Mouse (Mus musculus): ENCODE measurements around the gene Gm8764. TPM values are rescaled to one million over a fixed set of nuclear protein-coding genes. Genes with fewer than 3 reads are reported as not detected.
"Not testable (repeated sequence)": the region's sequence is repeated elsewhere in the genome, so short reads cannot be mapped to it uniquely, and the experiment has no call there.

Gene Gm8764
- polyA plus RNA-seq (2016; fragmentation: Nextera tagmentation; extraction: Ambion mirVana), result not detected in 2 replicates

DNA sequence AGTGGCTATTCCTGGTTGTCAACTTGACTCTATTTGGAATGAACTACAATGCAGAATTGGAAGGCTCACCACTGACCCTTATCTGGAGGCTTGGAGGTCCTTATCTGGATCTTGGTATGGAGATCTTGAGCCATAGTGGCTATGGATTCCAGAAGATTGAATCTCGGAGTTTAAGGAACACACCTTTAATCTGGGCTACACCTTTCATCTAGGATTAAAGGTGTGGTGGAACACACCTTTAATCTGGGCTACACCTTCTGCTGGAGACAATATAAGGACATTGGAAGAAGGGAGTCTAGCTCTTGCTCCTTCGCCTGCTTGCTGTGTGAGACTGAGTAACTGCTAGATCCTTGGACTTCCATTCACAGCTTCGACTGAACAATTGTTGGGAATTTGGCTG is at the start of gene Gm8764:
Gm8764 (plus strand) TSS at position 301 of the 400 bp plus-strand sequence.
- not testable (repeated sequence) for H3K36me3 ChIP-seq, ATAC-seq
- WGBS (ENCODE audit: insufficient replicate concordance), result no CpG with 5 or more reads among the region's 3 CpGs

DNA sequence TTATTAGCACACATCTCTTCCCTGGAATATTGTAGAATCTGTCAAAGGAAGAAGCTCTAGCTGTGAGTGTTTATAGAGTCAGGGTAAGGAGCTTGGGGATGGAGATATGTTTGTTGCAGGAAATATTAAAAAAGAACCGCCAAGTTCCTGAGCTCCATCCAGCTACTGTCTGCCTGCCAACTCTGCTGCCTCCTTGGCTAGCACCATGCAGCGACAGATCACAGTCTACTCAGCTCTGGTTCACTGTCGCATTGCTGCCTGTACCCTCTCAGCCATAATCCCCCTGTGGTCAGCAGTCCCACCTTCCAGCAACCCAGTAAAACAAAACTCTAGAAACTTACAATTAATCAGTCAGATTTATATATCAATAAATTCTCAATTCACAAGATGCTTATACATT is 49.8 kb upstream of the Gm8764 start:
- Histone ChIP-seq H3K36me3 (no peaks in the 10 kb centered on the region), H3K4me2 (no peak overlapping the region), H3K4me1 (no peaks in the 10 kb centered on the region), H3K27me3 (replicated peaks) (no peaks in the 10 kb centered on the region), H3K9ac (no peak overlapping the region), H3K9me3 (replicated peaks) (no peaks in the 10 kb centered on the region), H3K27ac (no peak overlapping the region), H3K4me3 (no peak overlapping the region)
- 61% methylated on average over 3 of the region's 3 CpGs for WGBS (ENCODE audit: insufficient replicate concordance)
- no peak for ATAC-seq

More for the DNA sequence above, at the start of gene Gm8764:
- not testable (repeated sequence) for H3K27ac ChIP-seq; H3K4me1 ChIP-seq; H3K27me3 ChIP-seq (replicated peaks); H3K9ac ChIP-seq; H3K9me3 ChIP-seq (replicated peaks); H3K4me3 ChIP-seq; H3K4me2 ChIP-seq

DNA sequence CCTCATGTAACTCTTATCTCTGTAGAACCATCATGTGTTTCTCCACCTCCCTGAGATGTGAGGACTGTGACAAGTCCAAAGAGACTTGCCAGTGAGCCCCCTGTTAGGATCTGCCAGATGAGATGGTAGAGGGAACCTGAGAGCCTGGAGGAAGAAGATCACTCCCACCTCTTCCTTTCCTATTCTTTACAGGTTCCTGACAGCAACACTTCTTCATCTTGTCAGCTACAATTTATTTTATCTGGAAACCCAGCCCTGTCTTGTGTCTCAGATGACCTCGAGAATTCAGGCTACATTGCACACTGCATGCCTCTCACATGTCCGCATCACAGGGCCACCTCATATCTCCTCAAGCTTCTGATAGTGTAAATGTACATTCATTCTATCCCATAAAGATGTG is 41.5 kb upstream of the Gm8764 start:
- 43% methylated on average over 2 of the region's 2 CpGs for WGBS (ENCODE audit: insufficient replicate concordance)
- H3K36me3 ChIP-seq, result no peaks in the 10 kb centered on the region
- H3K9ac ChIP-seq, result no peak overlapping the region
- H3K4me1 ChIP-seq, result no peaks in the 10 kb centered on the region
- H3K4me2 ChIP-seq, result no peak overlapping the region
- H3K27me3 ChIP-seq (replicated peaks), result no peaks in the 10 kb centered on the region
- H3K4me3 ChIP-seq, result no peak overlapping the region
- H3K27ac ChIP-seq, result no peak overlapping the region
- no peaks in the 10 kb centered on the region for H3K9me3 ChIP-seq (replicated peaks)
- no peak for ATAC-seq

DNA sequence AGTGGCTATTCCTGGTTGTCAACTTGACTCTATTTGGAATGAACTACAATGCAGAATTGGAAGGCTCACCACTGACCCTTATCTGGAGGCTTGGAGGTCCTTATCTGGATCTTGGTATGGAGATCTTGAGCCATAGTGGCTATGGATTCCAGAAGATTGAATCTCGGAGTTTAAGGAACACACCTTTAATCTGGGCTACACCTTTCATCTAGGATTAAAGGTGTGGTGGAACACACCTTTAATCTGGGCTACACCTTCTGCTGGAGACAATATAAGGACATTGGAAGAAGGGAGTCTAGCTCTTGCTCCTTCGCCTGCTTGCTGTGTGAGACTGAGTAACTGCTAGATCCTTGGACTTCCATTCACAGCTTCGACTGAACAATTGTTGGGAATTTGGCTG is 17.1 kb upstream of the Gm8764 start, which contains the start of gene Gm21293:
Gm21293 (plus strand) TSS at position 301 of the 400 bp plus-strand sequence.
- H3K9me3 ChIP-seq (replicated peaks); H3K27ac ChIP-seq; H3K27me3 ChIP-seq (replicated peaks); H3K4me2 ChIP-seq; H3K36me3 ChIP-seq; H3K4me3 ChIP-seq; H3K4me1 ChIP-seq; H3K9ac ChIP-seq; ATAC-seq: not testable (repeated sequence)
- no CpG with 5 or more reads among the region's 3 CpGs for WGBS (ENCODE audit: insufficient replicate concordance)

DNA sequence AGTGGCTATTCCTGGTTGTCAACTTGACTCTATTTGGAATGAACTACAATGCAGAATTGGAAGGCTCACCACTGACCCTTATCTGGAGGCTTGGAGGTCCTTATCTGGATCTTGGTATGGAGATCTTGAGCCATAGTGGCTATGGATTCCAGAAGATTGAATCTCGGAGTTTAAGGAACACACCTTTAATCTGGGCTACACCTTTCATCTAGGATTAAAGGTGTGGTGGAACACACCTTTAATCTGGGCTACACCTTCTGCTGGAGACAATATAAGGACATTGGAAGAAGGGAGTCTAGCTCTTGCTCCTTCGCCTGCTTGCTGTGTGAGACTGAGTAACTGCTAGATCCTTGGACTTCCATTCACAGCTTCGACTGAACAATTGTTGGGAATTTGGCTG is 8.6 kb upstream of the Gm8764 start, which contains the start of gene Gm6763:
Gm6763 (plus strand) TSS at position 301 of the 400 bp plus-strand sequence.
- H3K4me1 ChIP-seq, ATAC-seq: not testable (repeated sequence)
- WGBS (ENCODE audit: insufficient replicate concordance), result no CpG with 5 or more reads among the region's 3 CpGs

DNA sequence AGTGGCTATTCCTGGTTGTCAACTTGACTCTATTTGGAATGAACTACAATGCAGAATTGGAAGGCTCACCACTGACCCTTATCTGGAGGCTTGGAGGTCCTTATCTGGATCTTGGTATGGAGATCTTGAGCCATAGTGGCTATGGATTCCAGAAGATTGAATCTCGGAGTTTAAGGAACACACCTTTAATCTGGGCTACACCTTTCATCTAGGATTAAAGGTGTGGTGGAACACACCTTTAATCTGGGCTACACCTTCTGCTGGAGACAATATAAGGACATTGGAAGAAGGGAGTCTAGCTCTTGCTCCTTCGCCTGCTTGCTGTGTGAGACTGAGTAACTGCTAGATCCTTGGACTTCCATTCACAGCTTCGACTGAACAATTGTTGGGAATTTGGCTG is 8.4 kb downstream of the Gm8764 start, which contains the start of gene Gm21304:
Gm21304 (plus strand) TSS at position 301 of the 400 bp plus-strand sequence.
- not testable (repeated sequence) for H3K9ac ChIP-seq; H3K9me3 ChIP-seq (replicated peaks); H3K27me3 ChIP-seq (replicated peaks); ATAC-seq; H3K4me2 ChIP-seq; H3K4me3 ChIP-seq; H3K4me1 ChIP-seq; H3K36me3 ChIP-seq; H3K27ac ChIP-seq
- WGBS (ENCODE audit: insufficient replicate concordance), result no CpG with 5 or more reads among the region's 3 CpGs

More for the DNA sequence above, 8.6 kb upstream of the Gm8764 start, which contains the start of gene Gm6763:
- H3K9ac ChIP-seq; H3K36me3 ChIP-seq; H3K4me2 ChIP-seq; H3K9me3 ChIP-seq (replicated peaks); H3K4me3 ChIP-seq; H3K27me3 ChIP-seq (replicated peaks); H3K27ac ChIP-seq: not testable (repeated sequence)

DNA sequence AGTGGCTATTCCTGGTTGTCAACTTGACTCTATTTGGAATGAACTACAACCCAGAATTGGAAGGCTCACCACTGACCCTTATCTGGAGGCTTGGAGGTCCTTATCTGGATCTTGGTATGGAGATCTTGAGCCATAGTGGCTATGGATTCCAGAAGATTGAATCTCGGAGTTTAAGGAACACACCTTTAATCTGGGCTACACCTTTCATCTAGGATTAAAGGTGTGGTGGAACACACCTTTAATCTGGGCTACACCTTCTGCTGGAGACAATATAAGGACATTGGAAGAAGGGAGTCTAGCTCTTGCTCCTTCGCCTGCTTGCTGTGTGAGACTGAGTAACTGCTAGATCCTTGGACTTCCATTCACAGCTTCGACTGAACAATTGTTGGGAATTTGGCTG is 16.9 kb downstream of the Gm8764 start, which contains the start of gene Gm21312:
Gm21312 (plus strand) TSS at position 301 of the 400 bp plus-strand sequence.
- not testable (repeated sequence) for H3K4me2 ChIP-seq; H3K36me3 ChIP-seq; H3K4me1 ChIP-seq; H3K27me3 ChIP-seq (replicated peaks); H3K27ac ChIP-seq; H3K9ac ChIP-seq; H3K9me3 ChIP-seq (replicated peaks); H3K4me3 ChIP-seq; ATAC-seq
- no CpG with 5 or more reads among the region's 3 CpGs for WGBS (ENCODE audit: insufficient replicate concordance)

DNA sequence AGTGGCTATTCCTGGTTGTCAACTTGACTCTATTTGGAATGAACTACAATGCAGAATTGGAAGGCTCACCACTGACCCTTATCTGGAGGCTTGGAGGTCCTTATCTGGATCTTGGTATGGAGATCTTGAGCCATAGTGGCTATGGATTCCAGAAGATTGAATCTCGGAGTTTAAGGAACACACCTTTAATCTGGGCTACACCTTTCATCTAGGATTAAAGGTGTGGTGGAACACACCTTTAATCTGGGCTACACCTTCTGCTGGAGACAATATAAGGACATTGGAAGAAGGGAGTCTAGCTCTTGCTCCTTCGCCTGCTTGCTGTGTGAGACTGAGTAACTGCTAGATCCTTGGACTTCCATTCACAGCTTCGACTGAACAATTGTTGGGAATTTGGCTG is 25.4 kb downstream of the Gm8764 start, which contains the start of gene Gm20765:
Gm20765 (plus strand) TSS at position 301 of the 400 bp plus-strand sequence.
- H3K4me3 ChIP-seq; H3K9ac ChIP-seq; H3K4me2 ChIP-seq; H3K36me3 ChIP-seq; H3K9me3 ChIP-seq (replicated peaks); H3K27me3 ChIP-seq (replicated peaks); H3K4me1 ChIP-seq; H3K27ac ChIP-seq; ATAC-seq: not testable (repeated sequence)
- WGBS (ENCODE audit: insufficient replicate concordance), result no CpG with 5 or more reads among the region's 3 CpGs

DNA sequence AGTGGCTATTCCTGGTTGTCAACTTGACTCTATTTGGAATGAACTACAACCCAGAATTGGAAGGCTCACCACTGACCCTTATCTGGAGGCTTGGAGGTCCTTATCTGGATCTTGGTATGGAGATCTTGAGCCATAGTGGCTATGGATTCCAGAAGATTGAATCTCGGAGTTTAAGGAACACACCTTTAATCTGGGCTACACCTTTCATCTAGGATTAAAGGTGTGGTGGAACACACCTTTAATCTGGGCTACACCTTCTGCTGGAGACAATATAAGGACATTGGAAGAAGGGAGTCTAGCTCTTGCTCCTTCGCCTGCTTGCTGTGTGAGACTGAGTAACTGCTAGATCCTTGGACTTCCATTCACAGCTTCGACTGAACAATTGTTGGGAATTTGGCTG is 33.9 kb downstream of the Gm8764 start, which contains the start of gene Gm4340:
Gm4340 (plus strand) TSS at position 301 of the 400 bp plus-strand sequence.
- WGBS (ENCODE audit: insufficient replicate concordance), result no CpG with 5 or more reads among the region's 3 CpGs

DNA sequence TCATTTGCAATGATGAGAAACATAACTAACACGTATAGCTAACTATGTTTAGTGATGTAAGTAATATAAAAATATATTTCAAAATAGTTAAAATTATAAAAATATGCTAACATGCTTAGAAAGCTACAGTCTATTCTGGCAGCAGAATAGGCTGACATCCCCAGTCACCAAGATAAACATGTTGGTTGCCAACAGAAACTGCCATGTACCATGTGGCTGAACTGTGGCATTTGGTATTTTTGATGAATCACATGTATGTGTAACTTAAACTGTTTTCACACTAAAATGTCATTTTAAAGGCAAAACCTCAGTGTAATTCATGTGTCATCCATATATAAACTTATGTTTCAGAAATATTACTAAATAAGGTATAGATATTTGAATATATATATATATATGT is 49.8 kb downstream of the Gm8764 start:
- no peak overlapping the region for H3K9ac ChIP-seq
- no peak overlapping the region for H3K27ac ChIP-seq
- H3K27me3 ChIP-seq (replicated peaks), result no peaks in the 10 kb centered on the region
- H3K9me3 ChIP-seq (replicated peaks), result no peaks in the 10 kb centered on the region
- no peaks in the 10 kb centered on the region for H3K4me1 ChIP-seq
- no peaks in the 10 kb centered on the region for H3K36me3 ChIP-seq
- ATAC-seq, result no peak
- H3K4me2 ChIP-seq, result no peak overlapping the region
- 55% methylated on average over 1 of the region's 1 CpGs for WGBS (ENCODE audit: insufficient replicate concordance)
- H3K4me3 ChIP-seq, result no peak overlapping the region

More for the DNA sequence above, 33.9 kb downstream of the Gm8764 start, which contains the start of gene Gm4340:
- not testable (repeated sequence) for H3K9ac ChIP-seq; H3K27ac ChIP-seq; H3K4me2 ChIP-seq; H3K36me3 ChIP-seq; H3K4me1 ChIP-seq; ATAC-seq; H3K4me3 ChIP-seq; H3K27me3 ChIP-seq (replicated peaks); H3K9me3 ChIP-seq (replicated peaks)

DNA sequence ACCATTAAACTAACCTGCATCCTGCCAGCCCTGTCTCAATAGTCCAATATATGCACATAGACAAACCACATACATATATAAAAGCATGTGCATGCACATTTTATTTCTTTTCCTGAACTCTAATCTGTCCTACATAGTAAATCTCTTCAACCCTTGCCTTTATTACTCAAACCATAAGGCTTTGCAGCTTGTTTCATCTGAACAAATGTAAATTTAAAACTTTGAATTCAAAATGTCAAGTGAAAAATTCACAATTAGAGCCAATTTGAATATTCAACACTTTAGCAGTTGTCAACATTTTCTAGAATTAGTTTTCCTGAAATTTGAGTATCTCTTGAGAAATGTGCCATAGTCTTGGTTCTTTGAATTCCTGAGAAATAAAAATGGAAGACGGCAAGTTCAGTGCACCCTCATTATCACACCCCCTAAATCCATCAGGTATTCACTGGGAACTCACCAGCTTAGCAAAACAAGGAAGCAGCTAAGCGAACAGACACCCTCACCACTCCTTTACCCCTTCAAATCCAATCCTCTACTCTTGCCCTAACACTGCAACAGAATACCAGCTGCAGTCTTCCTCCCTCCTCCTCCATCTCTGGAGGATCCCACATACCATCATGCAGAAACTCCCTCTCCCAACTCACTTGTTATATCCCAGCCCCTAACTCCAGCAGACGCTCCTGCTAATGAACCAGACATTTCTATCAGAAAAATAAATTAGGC is 50.6 kb downstream of the Gm8764 start:
- ATAC-seq, result no peak
- H3K27me3 ChIP-seq (replicated peaks), result no peaks in the 10 kb centered on the region
- H3K27ac ChIP-seq, result no peak overlapping the region
- H3K36me3 ChIP-seq, result no peaks in the 10 kb centered on the region
- 51% methylated on average over 3 of the region's 3 CpGs for WGBS (ENCODE audit: insufficient replicate concordance)
- H3K4me2 ChIP-seq, result no peak overlapping the region
- H3K9me3 ChIP-seq (replicated peaks), result no peaks in the 10 kb centered on the region
- no peak overlapping the region for H3K4me3 ChIP-seq
- no peaks in the 10 kb centered on the region for H3K4me1 ChIP-seq
- no peak overlapping the region for H3K9ac ChIP-seq
